Mouse (Mus musculus) spleen, postnatal 14 days (tissue): ENCODE measurements around the gene Pym1.
A peak's percentile ranks its signal among the peaks of the same experiment; 100 is the strongest.

ENCODE experiments used
- DNase-seq, 2 experiments: peaks; one replicate each; pipeline ENCODE4 v3.0.0; 2021 to 2022; ENCODE audit warnings: low spot score in 2 of 2

Gene Pym1

GRCm38 (mm10) chr10:128804271-128805091 lies 56.8 kb downstream of the Pym1 start, which contains the start of gene Tmem198b:
Gene Tmem198b, minus strand, starts transcription at chr10:128804370.
- peak in 1 of 2 experiments; percentile 52 for DNase-seq

- DNase-seq, result peak; percentile 84 to 91
These were observed 57.7 kb downstream of the Pym1 start for GRCm38 (mm10) chr10:128805092-128806000.

- no peak for DNase-seq
These were observed 58.4 kb downstream of the Pym1 start for GRCm38 (mm10) chr10:128806086-128806485.

- no peak for DNase-seq
These were observed 59.3 kb downstream of the Pym1 start for GRCm38 (mm10) chr10:128807018-128807417.
